Mouse (Mus musculus) thymus, adult 2 months (tissue): ENCODE results near the gene Itga5. TPM values are rescaled to one million over a fixed set of nuclear protein-coding genes. Genes with fewer than 3 reads are reported as not detected.

Experiments used
- DNase-seq: peaks from one replicate; pipeline ENCODE4 v3.0.0; 2021
- H3K27ac ChIP-seq: fragments of 200-500 bp; 2 replicates; pipeline ENCODE4 v1.5.1; 2012; ENCODE audit warnings: low read length, control low read depth; ENCODE audit not compliant: control insufficient read depth, insufficient read depth
- H3K27me3 ChIP-seq: fragments of 200-500 bp; 2 replicates; pipeline ENCODE4 v1.6.1; 2012; ENCODE audit warnings: mild to moderate bottlenecking, low read length, moderate library complexity, mixed read lengths; ENCODE audit not compliant: control insufficient read depth, insufficient read depth
- H3K36me3 ChIP-seq: fragments of 200-500 bp; 2 replicates; pipeline ENCODE4 v1.6.1; 2012; ENCODE audit warnings: mild to moderate bottlenecking, low read length, moderate library complexity; ENCODE audit not compliant: control insufficient read depth, insufficient read depth
- H3K4me1 ChIP-seq: fragments of 200-500 bp; replicated peaks from 2 replicates; pipeline ENCODE4 v1.6.1; 2012; ENCODE audit warnings: low read length; ENCODE audit not compliant: control insufficient read depth, insufficient read depth
- H3K4me3 ChIP-seq: fragments of 200-500 bp; 2 replicates; pipeline ENCODE4 v1.5.1; 2012; ENCODE audit warnings: mild to moderate bottlenecking, low read length, control low read depth, moderate library complexity; ENCODE audit not compliant: control insufficient read depth, insufficient read depth
- CTCF ChIP-seq: fragments of 200-500 bp; IDR thresholded peaks from 2 replicates; pipeline ENCODE4 v1.5.1; 2012; ENCODE audit warnings: mild to moderate bottlenecking, control low read depth, low read length, moderate library complexity, borderline replicate concordance; ENCODE audit not compliant: control insufficient read depth, poor library complexity, insufficient read depth; ENCODE audit errors: extremely low read depth
- POLR2A ChIP-seq: fragments of 200-500 bp; IDR thresholded peaks from 2 replicates; pipeline ENCODE4 v1.6.1; 2012; ENCODE audit warnings: mild to moderate bottlenecking, low read length, control low read depth, moderate library complexity; ENCODE audit not compliant: control insufficient read depth, poor library complexity, insufficient read depth; ENCODE audit errors: extremely low read depth
- WGBS: fragments of 180-500 bp; shearing (Covaris S2); methylation state at CpG from one replicate; pipeline ENCODE4 v1.1.7; 2018; 5-methylcytosine and 5-hydroxymethylcytosine counted together
- polyA plus RNA-seq: library from polyadenylated mRNA; depleted of rRNA; stranded (reverse); fragments of >200 nt; gene quantifications from 2 replicates; pipeline ENCODE4 v1.2.3, GENCODE M21; 2012

The Itga5 gene
- polyA plus RNA-seq, 1 experiment: 20.7 TPM

DNA sequence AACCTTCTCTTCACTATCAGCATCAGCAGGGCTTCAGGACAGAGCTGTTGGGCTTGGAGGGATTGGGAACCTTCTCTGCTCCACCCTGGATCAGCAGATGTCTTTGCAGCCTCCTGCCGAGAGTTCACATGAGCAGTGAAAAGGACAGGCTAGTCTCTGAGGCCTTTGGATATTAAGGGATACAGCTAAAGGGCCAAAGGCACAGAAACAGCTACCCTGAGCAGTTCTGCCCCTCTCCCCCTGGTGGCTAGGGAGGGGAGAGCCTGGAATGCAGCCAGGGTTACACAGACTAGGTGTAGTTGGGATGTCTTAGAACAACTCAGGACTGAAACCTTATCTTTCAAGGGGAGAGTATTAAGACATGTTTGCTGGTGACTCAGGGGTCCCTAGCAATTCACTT, 45.5 kb downstream of the Itga5 start:
- no peaks in the 10 kb centered on the region for H3K36me3 ChIP-seq
- 97% methylated on average over 1 of the region's 1 CpGs for WGBS
- H3K4me3 ChIP-seq: no peak overlapping the region
- H3K27me3 ChIP-seq: no peaks in the 10 kb centered on the region
- peaks cover 9% of the 10 kb centered on the region for H3K4me1 ChIP-seq
- TF ChIP-seq POLR2A (no peak), CTCF (peak; percentile 35; the same call in 1 of the 2 replicates)
- DNase-seq: no peak
- no peak overlapping the region for H3K27ac ChIP-seq

DNA sequence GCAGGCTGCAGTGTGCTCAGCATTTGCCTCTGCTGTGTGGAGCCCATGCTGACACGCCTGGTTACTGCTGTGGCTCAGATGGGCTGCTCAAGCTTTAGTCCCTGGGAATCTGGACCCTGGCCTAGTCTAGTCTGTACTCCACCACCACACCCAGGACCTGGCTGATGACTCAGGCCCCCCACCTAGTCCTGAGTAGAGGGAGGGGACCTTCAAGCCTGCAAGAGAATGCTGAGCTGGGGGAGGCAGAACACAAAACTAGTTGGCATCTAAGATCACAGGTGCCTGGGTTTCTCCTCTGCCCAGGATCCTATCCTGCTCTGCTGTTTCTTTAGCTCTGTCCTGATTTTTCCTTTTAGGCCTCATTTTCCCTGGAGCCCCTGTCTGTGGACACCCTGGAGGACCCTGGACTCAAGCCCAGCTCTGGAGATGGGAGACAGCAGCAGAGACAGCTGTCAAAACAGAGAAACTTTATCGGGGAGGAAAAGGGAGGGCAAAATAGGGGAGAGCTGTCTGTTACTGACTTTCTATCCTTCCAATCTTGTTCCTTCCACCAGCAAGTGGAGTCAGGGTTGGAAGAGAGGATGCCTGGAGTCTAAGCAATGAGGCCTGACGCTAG, 48.3 kb downstream of the Itga5 start:
- no peak for DNase-seq
- peaks cover 4% of the 10 kb centered on the region for H3K4me1 ChIP-seq
- H3K36me3 ChIP-seq: no peaks in the 10 kb centered on the region
- TF ChIP-seq CTCF (no peak), POLR2A (no peak)
- no peak overlapping the region for H3K27ac ChIP-seq
- H3K4me3 ChIP-seq: no peak overlapping the region
- 92% methylated on average over 3 of the region's 3 CpGs for WGBS
- no peaks in the 10 kb centered on the region for H3K27me3 ChIP-seq

DNA sequence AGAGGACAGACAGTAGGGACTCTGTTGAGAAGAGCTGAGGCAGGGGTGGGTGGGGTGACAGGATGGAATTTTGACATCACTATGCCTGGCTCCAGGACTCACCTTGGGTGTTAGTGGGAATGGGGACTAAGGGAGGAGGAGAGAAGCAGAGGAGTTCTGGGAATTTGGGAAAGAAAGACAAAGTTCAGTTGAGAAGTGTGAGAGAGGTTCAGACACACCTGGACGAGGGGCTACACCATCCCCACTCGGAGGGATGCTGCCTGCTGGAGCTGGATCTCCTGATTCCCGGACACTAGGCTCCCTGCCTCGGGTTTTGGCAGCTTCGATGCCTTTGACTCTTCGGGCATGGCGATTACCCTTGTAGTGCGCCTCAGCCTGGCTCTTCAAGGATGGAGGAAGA, 48.8 kb downstream of the Itga5 start:
- no peak for DNase-seq
- Histone ChIP-seq H3K36me3 (no peaks in the 10 kb centered on the region), H3K4me1 (no peaks in the 10 kb centered on the region), H3K27me3 (no peaks in the 10 kb centered on the region), H3K27ac (no peak overlapping the region), H3K4me3 (no peak overlapping the region)
- 94% methylated on average over 8 of the region's 8 CpGs for WGBS
- TF ChIP-seq POLR2A (no peak), CTCF (no peak)

DNA sequence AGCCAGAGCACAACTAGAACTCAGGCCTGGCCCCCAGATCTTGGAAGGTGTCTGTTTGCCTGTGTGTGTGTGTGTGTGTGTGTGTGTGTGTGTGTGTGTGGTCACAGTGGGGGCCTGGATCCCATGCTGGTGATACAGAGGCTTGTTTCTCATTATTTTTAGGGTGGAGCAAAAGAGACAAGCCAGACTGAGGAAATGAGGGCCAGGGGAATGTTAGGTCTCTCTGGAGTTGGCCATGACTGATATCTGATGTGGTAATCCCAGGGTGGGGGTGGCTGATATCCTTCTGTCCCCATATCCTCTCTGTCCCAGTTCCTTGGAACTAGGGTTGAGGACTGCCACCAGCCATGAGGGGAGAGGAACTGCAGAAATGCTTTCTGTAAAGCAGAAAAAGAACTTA, 49.4 kb downstream of the Itga5 start:
- TF ChIP-seq POLR2A: no peak
- no peak for TF ChIP-seq CTCF
- Histone ChIP-seq H3K36me3 (no peaks in the 10 kb centered on the region), H3K27me3 (no peaks in the 10 kb centered on the region), H3K4me3 (no peak overlapping the region), H3K4me1 (no peaks in the 10 kb centered on the region), H3K27ac (no peak overlapping the region)
- no peak for DNase-seq

DNA sequence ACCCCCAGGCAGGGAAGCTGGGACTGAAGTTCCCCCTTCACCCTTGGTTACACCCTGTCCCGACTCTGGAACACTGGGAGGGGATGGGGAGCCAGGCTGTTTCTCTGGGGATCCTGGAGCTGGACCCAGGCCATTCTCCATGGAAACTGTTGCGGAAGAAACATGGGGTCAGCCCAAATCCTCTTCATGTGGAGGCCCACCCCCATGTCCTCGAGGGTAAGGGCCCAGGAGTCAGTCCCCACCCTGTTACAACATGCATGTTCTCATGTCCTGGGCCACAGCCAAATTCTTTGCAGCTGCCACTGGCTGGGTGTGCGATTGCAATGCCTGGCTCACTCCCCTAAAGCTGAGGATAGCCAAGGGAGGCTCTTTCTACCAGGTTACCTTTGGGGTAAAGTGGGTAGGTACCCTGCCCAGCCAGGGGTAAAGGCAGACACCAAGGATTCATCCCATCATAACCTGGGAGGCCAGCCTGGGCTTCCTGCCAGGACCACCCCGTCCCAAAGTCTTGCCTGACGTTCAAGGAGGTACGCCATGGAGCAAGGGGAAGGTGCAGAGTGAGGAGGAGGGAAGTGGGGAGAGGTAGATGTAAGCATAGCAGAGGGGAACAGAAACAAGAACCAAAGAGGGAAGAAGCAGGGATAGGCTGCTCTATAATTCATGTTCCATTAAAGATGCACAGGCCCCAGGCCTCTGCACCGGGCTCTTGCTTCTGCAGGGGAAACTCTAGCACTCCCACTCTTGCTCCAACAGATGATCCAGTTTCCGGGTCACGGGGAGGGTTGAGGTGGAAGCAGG, 50.4 kb downstream of the Itga5 start:
- TF ChIP-seq POLR2A: no peak
- TF ChIP-seq CTCF: no peak
- H3K4me1 ChIP-seq: no peaks in the 10 kb centered on the region
- DNase-seq: no peak
- no peaks in the 10 kb centered on the region for H3K27me3 ChIP-seq
- H3K36me3 ChIP-seq: no peaks in the 10 kb centered on the region
- 89% methylated on average over 10 of the region's 10 CpGs for WGBS
- no peak overlapping the region for H3K4me3 ChIP-seq
- H3K27ac ChIP-seq: no peak overlapping the region

DNA sequence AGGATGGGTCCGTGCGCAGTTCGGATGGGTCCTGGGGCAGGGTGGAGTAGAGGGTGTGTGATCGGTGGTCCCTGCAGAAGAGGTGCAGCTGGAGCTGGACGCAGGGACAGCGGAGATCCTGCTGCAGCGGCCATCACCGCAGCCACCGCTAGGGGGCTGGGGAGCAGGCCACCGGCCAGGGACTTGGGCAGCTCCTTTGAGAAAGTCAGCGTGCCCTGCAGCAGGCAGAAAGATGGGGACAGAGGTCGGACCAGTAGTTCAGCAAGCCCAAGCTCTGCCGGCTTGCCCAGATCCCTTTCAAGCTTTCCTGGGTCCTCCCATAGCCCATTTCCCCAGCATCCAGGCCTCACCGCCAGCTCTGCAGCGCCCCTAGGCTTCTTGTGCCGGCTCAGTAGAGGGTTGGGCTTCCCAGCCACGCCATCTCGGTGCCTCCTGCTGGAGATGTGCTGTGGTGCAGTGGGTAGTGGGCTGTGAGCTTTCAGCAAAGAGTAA, 51.5 kb downstream of the Itga5 start:
- Histone ChIP-seq H3K36me3 (no peaks in the 10 kb centered on the region), H3K4me3 (no peak overlapping the region), H3K27me3 (no peaks in the 10 kb centered on the region), H3K27ac (no peak overlapping the region), H3K4me1 (no peaks in the 10 kb centered on the region)
- DNase-seq: no peak
- WGBS: 86% methylated on average over 18 of the region's 18 CpGs
- peak; percentile 33; the same call in 1 of the 2 replicates for TF ChIP-seq CTCF
- no peak for TF ChIP-seq POLR2A
